Mouse (Mus musculus) cerebellum, postnatal 36 days (tissue): ENCODE measurements at regions not wholly inside any gene's neighbourhood (a gene's known extent, or its start where the extent isn't known, plus 50 kb on each side); places are given as distances from the start of the nearest gene placed in this dataset.

ENCODE experiments used
- DNase-seq, 2 experiments: peaks; one replicate each; pipeline ENCODE4 v3.0.0; 2021 to 2022; ENCODE audit warnings: mixed read lengths in 2 of 2

DNA sequence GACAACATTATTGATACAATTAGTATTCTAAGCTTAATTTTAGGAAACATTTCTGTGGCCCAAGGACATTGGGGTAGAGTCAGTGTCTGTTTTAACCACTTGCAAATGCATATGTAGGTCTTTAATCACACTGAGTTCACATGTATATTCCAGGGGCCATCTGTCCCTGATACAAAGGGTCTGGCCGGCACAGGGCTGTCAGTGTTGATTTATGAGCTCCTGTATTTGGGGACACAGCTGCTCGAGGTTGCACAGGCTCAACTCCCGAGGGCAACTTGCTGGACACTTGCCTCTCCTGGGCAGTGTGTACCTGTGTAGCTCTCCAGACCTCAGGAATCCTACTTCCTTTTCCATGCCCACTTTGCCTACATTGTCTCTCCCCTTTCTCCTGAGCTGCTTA lies 221.0 kb downstream of the Abcc12 start:
- DNase-seq = no peak

DNA sequence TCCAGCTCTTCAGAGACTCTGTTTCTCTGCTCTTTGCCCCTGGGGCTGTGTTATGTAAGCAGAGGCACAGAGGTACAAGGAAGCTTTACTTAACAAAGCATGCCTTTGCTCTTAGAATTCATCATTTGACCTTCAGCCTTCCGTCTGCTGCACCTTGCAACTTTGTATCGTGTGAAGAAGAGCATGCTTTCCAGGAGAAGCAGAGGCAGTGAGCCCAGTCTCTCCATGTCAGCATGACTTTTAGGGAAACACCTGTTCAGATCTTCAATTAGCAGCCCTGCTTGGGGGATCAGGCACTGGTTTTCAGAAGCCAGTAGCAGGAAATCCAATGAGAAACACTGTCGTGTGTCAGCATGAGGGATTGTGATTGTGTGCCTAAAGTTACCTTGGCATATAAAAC lies 226.7 kb downstream of the Abcc12 start:
- peak; percentile 19 to 26 for DNase-seq

GRCm38 (mm10) chr8:86351545-86352190 lies 228.8 kb downstream of the Abcc12 start:
- no peak for DNase-seq

DNA sequence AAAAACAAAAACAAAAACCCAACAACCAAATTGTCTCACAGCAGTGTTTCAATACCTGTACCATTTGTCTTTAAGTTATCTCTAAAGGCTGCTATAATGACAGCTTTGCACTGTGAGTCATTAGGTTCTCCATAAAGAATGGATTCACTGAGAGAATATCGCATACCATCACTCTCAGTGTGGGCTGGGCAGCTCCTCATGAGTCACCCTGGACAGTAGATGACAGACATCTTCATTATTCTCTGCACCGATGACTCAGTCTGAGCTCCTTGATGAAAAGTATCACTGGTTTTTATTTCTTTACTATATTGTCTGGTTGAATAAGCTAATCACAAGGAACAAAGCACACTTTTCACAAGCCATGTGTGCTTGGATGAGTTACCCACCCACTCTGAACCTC lies 230.4 kb downstream of the Abcc12 start:
- DNase-seq = no peak

- no peak for DNase-seq
These were observed 238.3 kb downstream of the Abcc12 start for GRCm38 (mm10) chr8:86342016-86342684.

GRCm38 (mm10) chr8:86338574-86339264 lies 241.8 kb downstream of the Abcc12 start:
- no peak for DNase-seq

DNA sequence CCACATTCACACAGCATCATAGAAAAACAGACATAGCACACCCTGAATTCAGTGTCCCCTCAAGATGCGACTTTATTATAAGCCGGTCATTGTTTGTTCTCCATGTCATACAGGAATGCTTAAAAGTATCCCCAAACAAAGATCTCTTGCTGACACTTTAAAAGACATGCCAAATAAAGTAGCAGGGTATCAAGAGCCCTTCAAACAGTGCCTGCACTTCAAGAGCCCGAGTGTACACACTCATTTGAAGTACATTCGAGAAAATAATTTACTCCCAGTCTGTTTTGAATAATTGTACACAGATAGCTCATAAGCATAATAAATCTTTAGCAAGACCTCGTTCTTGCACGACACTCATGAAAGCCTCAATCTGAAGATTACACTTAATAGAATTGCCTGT lies 249.1 kb downstream of the Abcc12 start:
- DNase-seq = no peak

- peak; percentile 61 to 67 for DNase-seq
These were observed 251.9 kb downstream of the Abcc12 start for GRCm38 (mm10) chr8:86328626-86329025.

- DNase-seq = no peak
These were observed 252.5 kb downstream of the Abcc12 start for GRCm38 (mm10) chr8:86327982-86328381.

- DNase-seq = peak; percentile 36 to 48
These were observed 255.4 kb downstream of the Abcc12 start for GRCm38 (mm10) chr8:86325040-86325439.

- no peak for DNase-seq
These were observed 255.9 kb downstream of the Abcc12 start for GRCm38 (mm10) chr8:86324542-86324941.

DNA sequence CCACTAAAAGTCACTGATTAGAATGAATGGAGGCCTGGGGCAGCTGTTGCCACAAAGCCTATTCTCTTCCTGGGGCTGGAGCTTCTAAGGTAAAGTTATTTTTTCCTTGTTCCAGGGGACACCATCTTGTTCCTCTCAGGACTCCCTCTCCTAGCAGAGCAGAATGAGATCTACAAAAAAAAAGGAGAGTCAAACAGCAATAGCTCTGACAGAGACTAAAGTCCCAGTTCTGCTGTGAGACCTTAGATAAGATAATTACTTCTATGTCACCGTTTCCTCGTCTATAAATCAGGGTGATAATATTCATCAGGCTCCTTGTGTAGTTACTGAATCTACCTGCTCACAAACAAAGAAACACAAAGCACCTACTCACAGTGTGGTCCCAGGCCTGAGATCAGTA lies 256.7 kb downstream of the Abcc12 start:
- no peak for DNase-seq

DNA sequence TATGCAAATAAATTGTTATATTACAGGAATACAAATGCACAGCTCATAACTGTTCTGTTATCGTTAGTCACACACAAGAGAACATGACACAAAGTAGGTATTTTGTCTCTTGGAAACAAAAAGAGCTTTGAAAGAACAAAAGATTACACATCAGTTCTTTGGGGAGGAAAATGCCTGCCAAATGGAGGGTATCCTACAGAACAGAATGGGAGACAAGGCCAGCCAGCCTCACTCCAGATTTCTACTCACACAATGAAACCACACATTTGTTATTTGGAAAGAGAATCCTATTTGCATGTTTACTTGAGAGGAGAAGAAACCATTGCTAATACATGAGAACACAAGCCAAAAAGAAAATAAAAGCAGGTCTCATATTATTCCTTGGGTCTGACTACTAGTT lies 258.0 kb downstream of the Abcc12 start:
- no peak for DNase-seq

GRCm38 (mm10) chr8:86320938-86321337 lies 259.5 kb downstream of the Abcc12 start:
- DNase-seq = peak; percentile 19 to 31

GRCm38 (mm10) chr8:86318531-86318930 lies 262.0 kb downstream of the Abcc12 start:
- DNase-seq = no peak

DNA sequence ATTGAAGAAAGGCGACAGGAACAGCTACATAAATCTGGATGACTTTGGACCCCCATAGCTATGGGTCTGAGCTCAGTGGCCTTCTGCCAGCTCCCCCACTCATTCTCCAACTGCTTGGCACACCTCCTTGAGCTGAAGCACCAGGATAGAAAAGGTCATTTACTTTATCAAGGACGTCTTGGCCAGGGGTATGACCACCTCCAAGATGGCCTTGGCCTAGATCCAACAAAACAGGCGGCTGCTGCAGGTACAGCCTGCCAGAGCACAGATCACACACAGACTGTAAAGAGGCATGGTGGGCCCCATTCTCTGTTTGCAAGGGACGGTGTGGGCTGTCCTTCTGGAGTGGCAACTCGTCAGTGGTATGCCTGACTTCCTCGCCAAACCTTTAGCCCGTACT lies 264.2 kb downstream of the Abcc12 start:
- DNase-seq = peak; percentile 30 to 49

- no peak for DNase-seq
These were observed 271.0 kb downstream of the Abcc12 start for GRCm38 (mm10) chr8:86309460-86309859.

DNA sequence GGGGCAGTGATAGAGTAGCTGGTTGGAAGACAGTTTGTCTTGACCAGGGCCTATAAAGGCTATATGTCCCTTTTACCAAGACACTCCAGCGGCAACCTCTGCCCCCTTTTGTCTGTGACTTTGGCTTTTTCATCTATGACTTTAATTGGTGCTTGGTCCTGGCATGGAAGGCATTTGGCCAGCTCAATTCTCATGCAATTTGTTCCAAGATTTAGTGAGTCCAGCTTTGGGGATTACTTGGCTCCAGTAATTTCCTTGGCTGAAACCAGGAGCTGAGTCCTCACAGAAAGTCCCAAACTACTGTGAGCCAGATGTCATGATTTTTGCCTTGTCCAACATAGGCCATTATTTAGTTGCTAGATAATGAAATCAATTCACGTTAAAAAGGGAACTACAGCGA lies 273.1 kb downstream of the Abcc12 start:
- no peak for DNase-seq

GRCm38 (mm10) chr8:86301885-86302509 lies 278.5 kb downstream of the Abcc12 start:
- no peak for DNase-seq

GRCm38 (mm10) chr8:86288713-86289384 lies 291.6 kb downstream of the Abcc12 start:
- no peak for DNase-seq

- peak in 1 of 2 experiments; percentile 34 for DNase-seq
These were observed 297.6 kb downstream of the Abcc12 start for GRCm38 (mm10) chr8:86282922-86283321.

GRCm38 (mm10) chr8:86280093-86280721 lies 300.3 kb downstream of the Abcc12 start:
- DNase-seq = peak; percentile 24 to 25
